Mouse (Mus musculus): ENCODE results near the gene Polr3b.

DNA sequence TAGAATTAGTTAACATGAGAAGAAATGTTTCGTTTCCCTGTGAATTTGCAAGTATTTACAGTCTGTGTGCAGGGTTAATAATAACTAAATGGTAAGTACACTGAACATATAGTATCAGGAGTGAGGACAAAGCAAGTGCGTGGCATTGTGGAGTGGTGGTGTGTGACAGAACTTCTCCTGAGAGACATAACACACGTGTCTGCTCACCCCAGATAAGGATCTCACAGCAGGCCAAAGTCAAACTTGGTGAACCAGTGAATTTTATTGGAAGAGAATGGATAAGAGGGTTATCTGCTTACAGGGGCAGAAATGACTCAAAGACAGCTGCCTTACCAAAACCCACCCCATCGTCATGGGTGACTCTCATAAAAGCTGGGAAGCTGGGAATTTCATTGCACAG, 26.8 kb downstream of the Polr3b start:
- no peak for TF ChIP-seq GATA1 (IDR thresholded peaks at IDR 0.05; ENCODE audit: borderline replicate concordance, low read length)
- no peak for TF ChIP-seq FLI1 (IDR thresholded peaks at IDR 0.05; ENCODE audit: low read length)

All from megakaryocyte, embryonic 14.5 days (primary cell).